Mouse (Mus musculus) lung, embryonic 14.5 days (tissue): ENCODE data around the gene Rab13. TPM values are rescaled to one million over a fixed set of nuclear protein-coding genes. Genes with fewer than 3 reads are reported as not detected.

Experiments used
- ATAC-seq: fragments of 200-750 bp; cut with Nextera tagmentation; 2 replicates; pipeline ENCODE4 v1.8.0; 2017; ENCODE audit warnings: mild to moderate bottlenecking, moderate TSS enrichment, moderate library complexity; ENCODE audit not compliant: insufficient read depth
- DNase-seq: peaks from one replicate; pipeline ENCODE4 v3.0.0-alpha.2; 2015
- H3K27ac ChIP-seq: fragments of 300-500 bp; sonication (generic); 2 replicates; pipeline ENCODE4 v1.5.1; 2014; ENCODE audit warnings: low read depth, mild to moderate bottlenecking, moderate library complexity
- H3K27me3 ChIP-seq: fragments of 300-500 bp; sonication (generic); 2 replicates; pipeline ENCODE4 v1.6.1; 2014; ENCODE audit warnings: low read length, control low read depth; ENCODE audit not compliant: insufficient read depth
- H3K36me3 ChIP-seq: fragments of 300-500 bp; sonication (generic); 2 replicates; pipeline ENCODE4 v1.6.1; 2014; ENCODE audit warnings: control low read depth; ENCODE audit not compliant: insufficient read depth
- H3K4me1 ChIP-seq: fragments of 300-500 bp; sonication (generic); 2 replicates; pipeline ENCODE4 v1.6.1; 2014; ENCODE audit warnings: antibody characterized with exemption, control low read depth; ENCODE audit not compliant: insufficient read depth
- H3K4me2 ChIP-seq: fragments of 300-500 bp; sonication (generic); 2 replicates; pipeline ENCODE4 v1.6.1; 2014; ENCODE audit warnings: mild to moderate bottlenecking
- H3K4me3 ChIP-seq: fragments of 300-500 bp; sonication (generic); 2 replicates; pipeline ENCODE4 v1.5.1; 2014; ENCODE audit warnings: low read depth, low read length
- H3K9ac ChIP-seq: fragments of 300-500 bp; sonication (generic); 2 replicates; pipeline ENCODE4 v1.6.1; 2014
- H3K9me3 ChIP-seq: fragments of 300-500 bp; sonication (generic); 2 replicates; pipeline ENCODE4 v1.6.1; 2016; ENCODE audit warnings: low read depth, low read length, control low read depth
- CTCF ChIP-seq: IDR thresholded peaks from 2 replicates; pipeline ENCODE4 v1.5.1; 2016; ENCODE audit warnings: antibody characterized with exemption, low read depth
- WGBS: fragments of 180-500 bp; shearing (Covaris S2); extraction: QIAGEN DNeasy Blood & Tissue Kit; methylation state at CpG from one replicate; pipeline ENCODE4 v1.1.7; 2014; 5-methylcytosine and 5-hydroxymethylcytosine counted together
- polyA plus RNA-seq: library from polyadenylated mRNA; unstranded; fragments of >200 nt; fragmentation: Nextera tagmentation; extraction: Ambion mirVana; gene quantifications from 2 replicates; pipeline ENCODE4 v1.2.1, GENCODE M21; 2014

Rab13 gene
- polyA plus RNA-seq, 1 experiment from 2014 or later = 19.3 TPM

DNA sequence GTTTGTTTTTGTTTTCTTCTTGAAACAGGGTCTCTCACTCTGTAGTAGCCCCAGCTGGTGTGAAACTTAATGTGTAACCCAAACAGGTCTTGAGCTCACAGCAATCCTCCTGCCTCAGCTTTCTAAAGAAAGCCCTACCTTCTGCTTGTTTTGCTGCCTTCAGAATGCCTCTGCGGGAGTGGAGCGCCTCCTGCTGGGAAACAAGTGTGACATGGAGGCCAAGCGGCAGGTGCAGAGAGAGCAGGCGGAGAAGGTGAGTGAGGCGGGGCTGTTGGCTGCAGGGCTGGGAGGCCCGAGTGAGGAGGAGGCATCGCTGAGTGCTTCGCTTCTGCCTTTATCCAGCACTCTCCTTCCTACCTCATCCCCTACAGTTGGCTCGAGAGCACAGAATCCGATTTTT, 10.8 kb downstream of the Rab13 start:
- no peak overlapping the region for H3K4me3 ChIP-seq
- 72% methylated on average over 10 of the region's 10 CpGs for WGBS
- DNase-seq = no peak

DNA sequence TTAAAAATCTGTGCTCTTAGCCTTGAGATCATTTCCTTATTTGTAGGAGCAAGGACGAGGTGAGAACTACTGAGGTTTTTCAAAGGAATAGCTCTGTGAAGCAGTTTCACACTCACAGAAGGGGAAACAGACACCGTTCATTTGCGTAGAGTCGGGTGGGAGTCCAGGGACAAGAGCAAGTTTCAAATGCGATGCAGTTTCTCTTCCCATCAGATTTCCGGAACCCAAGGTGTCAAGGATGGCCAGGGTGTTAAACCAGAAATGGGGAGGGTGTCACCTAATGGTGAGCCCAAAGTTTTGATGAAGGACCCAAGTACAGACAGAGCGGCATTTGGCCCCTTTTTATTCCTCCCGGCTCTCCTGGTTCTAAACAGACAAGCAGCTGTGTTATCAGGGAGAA, 17.6 kb downstream of the Rab13 start:
- TF ChIP-seq CTCF = no peak
- no peaks in the 10 kb centered on the region for H3K27me3 ChIP-seq
- 9% methylated on average over 8 of the region's 8 CpGs for WGBS
- no peaks in the 10 kb centered on the region for H3K4me1 ChIP-seq
- H3K4me3 ChIP-seq = peak overlapping the region; percentile 57
- ATAC-seq (no peak), DNase-seq (no peak)
- H3K9me3 ChIP-seq = no peaks in the 10 kb centered on the region
- peak overlapping the region; percentile 74 for H3K9ac ChIP-seq
- H3K36me3 ChIP-seq = peaks cover 28% of the 10 kb centered on the region
- peak overlapping the region; percentile 19; the same call in 1 of the 2 replicates for H3K27ac ChIP-seq
- peak overlapping the region; percentile 70 for H3K4me2 ChIP-seq

More for the DNA sequence above, 10.8 kb downstream of the Rab13 start:
- no peak overlapping the region for H3K4me2 ChIP-seq
- H3K36me3 ChIP-seq = peaks cover 29% of the 10 kb centered on the region
- no peaks in the 10 kb centered on the region for H3K27me3 ChIP-seq
- TF ChIP-seq CTCF = no peak
- 0 out of 2 replicates have a peak, but pooled peaks cover 5% of the 10 kb centered on the region for H3K4me1 ChIP-seq
- H3K9me3 ChIP-seq = no peaks in the 10 kb centered on the region
- H3K27ac ChIP-seq = no peak overlapping the region
- ATAC-seq = no peak
- no peak overlapping the region for H3K9ac ChIP-seq

DNA sequence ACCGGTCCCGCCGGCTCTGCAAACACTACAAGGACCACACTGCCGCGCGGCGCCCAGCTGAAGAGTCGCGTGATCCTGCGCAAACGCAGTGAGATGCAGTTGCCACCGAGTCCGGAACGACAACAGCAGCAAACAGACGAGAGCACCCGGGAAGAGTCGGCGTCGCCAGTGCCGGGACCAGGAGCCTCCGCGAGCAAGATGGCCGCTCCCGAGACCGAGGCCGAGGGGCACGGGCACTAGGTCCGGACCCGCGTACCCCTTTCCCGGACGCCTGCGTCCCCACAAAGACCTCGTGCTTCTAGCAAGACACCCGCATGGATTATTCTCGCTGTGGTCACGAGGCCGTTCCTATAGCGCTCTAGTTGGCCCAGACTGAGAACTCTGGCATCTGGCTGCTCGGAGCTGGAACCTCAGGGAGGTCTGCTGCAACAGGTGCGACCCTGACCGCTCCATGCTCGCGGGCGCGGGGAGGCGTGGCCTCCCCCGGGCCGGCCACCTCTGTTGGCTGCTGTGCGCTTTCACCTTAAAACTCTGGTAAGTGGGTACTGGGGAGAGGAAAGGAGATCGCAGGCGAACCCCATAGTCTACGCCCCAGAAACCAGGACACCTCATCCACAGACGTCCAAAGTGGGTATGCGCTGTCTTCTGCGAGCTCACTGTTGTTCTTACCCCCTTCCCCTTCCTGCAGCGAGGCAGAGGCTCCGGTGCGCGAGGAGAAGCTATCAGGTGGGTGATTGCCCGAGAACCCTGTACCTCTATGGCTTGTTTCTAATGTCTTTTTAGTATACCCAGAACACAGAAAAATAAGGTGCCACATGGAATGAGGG, 18.2 kb downstream of the Rab13 start, which contains the start of gene Jtb:
TSS of gene Jtb (plus strand) at position 91 of the 827 bp plus-strand sequence.
- H3K4me1 ChIP-seq = no peaks in the 10 kb centered on the region
- no peaks in the 10 kb centered on the region for H3K27me3 ChIP-seq
- DNase-seq (peak; percentile 96), ATAC-seq (peak; percentile 96)
- H3K9ac ChIP-seq = peak within 1 kb of the TSS; percentile 74
- H3K27ac ChIP-seq = peak within 1 kb of the TSS; percentile 79
- H3K36me3 ChIP-seq = peaks cover 30% of the 10 kb centered on the region
- under 1% methylated on average over 61 of the region's 61 CpGs for whole genome bisulfite sequencing
- H3K4me3 ChIP-seq = peak within 1 kb of the TSS; percentile 57
- H3K4me2 ChIP-seq = peak within 1 kb of the TSS; percentile 70
- no peaks in the 10 kb centered on the region for H3K9me3 ChIP-seq
- no peak for TF ChIP-seq CTCF

DNA sequence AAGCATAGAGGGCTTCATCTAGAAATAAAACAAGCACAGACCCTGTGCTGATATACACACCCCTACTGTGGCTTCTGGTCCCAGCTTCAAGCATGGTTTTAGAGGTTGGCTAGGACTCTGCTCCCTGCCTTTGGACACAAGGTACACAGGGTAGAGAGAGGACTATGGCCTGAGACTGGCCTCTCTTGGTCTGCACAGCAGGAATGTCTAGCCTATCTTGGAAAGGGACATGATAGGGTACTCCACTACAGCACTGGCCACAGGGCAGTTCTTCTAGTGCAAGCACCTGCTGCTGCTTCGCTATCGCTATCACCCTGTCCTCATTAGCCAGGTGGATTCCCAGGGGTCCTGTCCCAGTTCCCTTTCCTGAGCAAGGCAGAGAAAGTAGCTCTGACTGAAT, 27.8 kb downstream of the Rab13 start:
- Histone ChIP-seq H3K9me3 (no peaks in the 10 kb centered on the region), H3K9ac (no peak overlapping the region), H3K4me1 (peaks cover 5% of the 10 kb centered on the region; the same call in 1 of the 2 replicates), H3K4me3 (no peak overlapping the region), H3K27me3 (no peaks in the 10 kb centered on the region), H3K4me2 (no peak overlapping the region), H3K27ac (no peak overlapping the region), H3K36me3 (peaks cover 4% of the 10 kb centered on the region; the same call in 1 of the 2 replicates)
- DNase-seq = no peak
- ATAC-seq = no peak
- no peak for TF ChIP-seq CTCF
- WGBS = 91% methylated on average over 2 of the region's 2 CpGs

DNA sequence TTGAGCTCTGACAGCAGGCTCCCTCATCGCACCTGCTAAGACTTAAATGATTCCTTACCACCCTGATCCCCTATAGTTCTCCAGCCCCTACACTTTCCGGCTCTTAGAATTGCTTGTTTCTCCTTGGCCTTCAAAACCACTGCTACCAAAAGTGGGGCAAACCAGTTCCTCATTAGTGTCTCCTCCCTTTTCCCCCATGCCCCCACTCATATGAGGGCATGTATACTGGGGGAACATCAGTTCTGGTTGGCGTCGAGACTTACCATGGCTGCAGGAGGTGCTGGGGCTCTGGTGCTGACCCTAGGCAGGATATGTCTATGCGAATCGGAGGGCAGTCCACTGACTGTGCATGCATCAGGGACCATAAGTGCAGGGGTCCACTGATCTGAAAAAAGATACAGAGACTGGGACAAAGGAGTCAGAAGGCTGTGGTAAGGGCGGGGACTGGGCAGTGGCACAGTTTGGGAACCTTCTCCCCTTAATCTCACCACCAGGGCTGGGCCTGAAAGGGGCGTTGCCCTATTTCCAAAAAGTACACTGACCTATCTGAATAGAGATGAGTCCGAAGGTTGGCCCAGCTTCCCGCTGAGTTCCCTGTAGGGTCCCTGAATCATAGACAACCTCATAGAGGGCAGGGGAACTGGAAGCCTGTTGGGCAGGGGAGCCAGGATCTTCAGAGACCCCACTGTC, 28.3 kb downstream of the Rab13 start:
- ATAC-seq (no peak), DNase-seq (no peak)
- Histone ChIP-seq H3K4me1 (peaks cover 5% of the 10 kb centered on the region; the same call in 1 of the 2 replicates), H3K36me3 (no peaks in the 10 kb centered on the region), H3K4me2 (no peak overlapping the region), H3K27me3 (no peaks in the 10 kb centered on the region), H3K9me3 (no peaks in the 10 kb centered on the region), H3K27ac (no peak overlapping the region), H3K9ac (no peak overlapping the region), H3K4me3 (no peak overlapping the region)
- 84% methylated on average over 10 of the region's 10 CpGs for WGBS
- TF ChIP-seq CTCF = no peak

DNA sequence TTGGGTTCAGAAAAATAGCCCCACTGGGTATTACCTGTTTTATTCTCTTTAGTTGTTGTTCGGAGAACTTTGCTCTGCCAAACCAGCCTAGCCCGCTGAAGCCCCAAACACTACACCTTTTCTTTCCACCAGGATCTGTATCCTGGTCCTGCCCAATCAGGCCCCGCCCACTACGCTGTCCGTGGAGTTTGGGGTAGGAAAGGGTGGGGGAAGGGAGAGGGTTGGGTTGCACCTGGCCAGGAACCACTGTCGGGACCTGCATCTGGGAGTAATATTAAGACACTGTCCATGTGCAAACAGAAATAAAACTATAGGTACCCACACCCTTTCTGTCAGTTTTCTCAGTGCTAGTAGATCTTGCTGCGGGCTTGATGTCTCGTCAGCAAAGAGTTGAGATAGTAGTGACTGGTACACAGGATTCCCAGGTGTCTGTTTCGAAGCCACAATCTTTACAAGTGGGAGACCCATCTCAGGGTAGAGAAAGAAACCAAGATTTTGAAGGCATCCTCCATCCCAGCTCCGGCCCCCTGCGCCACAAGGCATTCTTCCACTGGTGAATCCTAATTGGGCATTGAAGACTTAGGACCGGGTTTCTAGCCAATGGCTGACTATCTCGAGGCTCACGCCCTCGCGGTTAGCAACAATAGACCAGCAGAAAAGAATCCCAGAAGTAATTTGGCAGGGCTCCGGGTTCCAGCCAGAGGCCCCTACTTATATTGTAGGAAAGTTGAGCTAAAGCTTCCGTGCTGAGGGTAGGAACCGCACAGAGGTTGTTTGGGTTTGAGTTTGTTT, 29.7 kb downstream of the Rab13 start, which contains the start of gene Creb3l4:
TSS of gene Creb3l4 (minus strand) at position 529 of the 792 bp plus-strand sequence.
- no peak for TF ChIP-seq CTCF
- WGBS = 3% methylated on average over 19 of the region's 19 CpGs
- ATAC-seq (peak; percentile 76), DNase-seq (peak; percentile 91)
- Histone ChIP-seq H3K27ac (peak within 1 kb of the TSS; percentile 70), H3K9ac (peak within 1 kb of the TSS; percentile 31; the same call in 1 of the 2 replicates), H3K27me3 (no peaks in the 10 kb centered on the region), H3K4me3 (peak within 1 kb of the TSS; percentile 37), H3K4me1 (peaks cover 9% of the 10 kb centered on the region), H3K9me3 (no peaks in the 10 kb centered on the region), H3K36me3 (no peaks in the 10 kb centered on the region), H3K4me2 (peak within 1 kb of the TSS; percentile 76)
